Mouse (Mus musculus): ENCODE results near the gene Olfr983. TPM values are rescaled to one million over a fixed set of nuclear protein-coding genes. Genes with fewer than 3 reads are reported as not detected.

Gene Olfr983
- polyA plus RNA-seq, 1 experiment: not detected

GRCm38 (mm10) chr9:40073529-40073928 is 19.9 kb downstream of the Olfr983 start, which contains the start of gene Olfr982:
Olfr982 (plus strand) TSS chr9:40073829.
- TF ChIP-seq POLR2A (IDR thresholded peaks at IDR 0.05; ENCODE audit: extremely low read depth, insufficient read depth, low read length): no peak
- TF ChIP-seq CTCF (IDR thresholded peaks at IDR 0.05; ENCODE audit: extremely low read depth, insufficient read depth, low read length): no peak
- Histone ChIP-seq H3K4me1 (ENCODE audit: control insufficient read depth, insufficient read depth, low read length) (no peaks in the 10 kb centered on the region), H3K4me3 (ENCODE audit: insufficient read depth, low read length) (no peak within 1 kb of the TSS), H3K27ac (ENCODE audit: insufficient read depth, low read length) (no peak within 1 kb of the TSS)

- Histone ChIP-seq H3K27ac (ENCODE audit: insufficient read depth, low read length) (no peak overlapping the region), H3K4me1 (ENCODE audit: control insufficient read depth, insufficient read depth, low read length) (no peaks in the 10 kb centered on the region), H3K4me3 (ENCODE audit: insufficient read depth, low read length) (no peak overlapping the region)
- no peak for TF ChIP-seq CTCF (IDR thresholded peaks at IDR 0.05; ENCODE audit: extremely low read depth, insufficient read depth, low read length)
- TF ChIP-seq POLR2A (IDR thresholded peaks at IDR 0.05; ENCODE audit: extremely low read depth, insufficient read depth, low read length): no peak
These were observed 43.3 kb downstream of the Olfr983 start for GRCm38 (mm10) chr9:40050138-40050537.

Other genes with a start within 250 kb of the Olfr983 start
- not detected in 2 replicates for gene Olfr972, start 227.2 kb downstream of the Olfr983 start, polyA plus RNA-seq (2012; rRNA removed)
- gene Olfr229, start 186.3 kb downstream of the Olfr983 start, polyA plus RNA-seq (2012; rRNA removed): not detected in 2 replicates
- gene Olfr974, start 156.1 kb downstream of the Olfr983 start, polyA plus RNA-seq (2012; rRNA removed): not detected in 2 replicates
- gene Olfr975, start 141.5 kb downstream of the Olfr983 start, polyA plus RNA-seq (2012; rRNA removed): not detected in 2 replicates
- not detected in 2 replicates for gene Olfr976, start 132.5 kb downstream of the Olfr983 start, polyA plus RNA-seq (2012; rRNA removed)
- gene Olfr978, start 101.5 kb downstream of the Olfr983 start, polyA plus RNA-seq (2012; rRNA removed): not detected in 2 replicates
- not detected in 2 replicates for gene Olfr979, start 90.1 kb downstream of the Olfr983 start, polyA plus RNA-seq (2012; rRNA removed)
- gene Olfr980, start 84.0 kb downstream of the Olfr983 start, polyA plus RNA-seq (2012; rRNA removed): not detected in 2 replicates
- not detected in 2 replicates for gene Olfr981, start 72.1 kb downstream of the Olfr983 start, polyA plus RNA-seq (2012; rRNA removed)
- not detected in 2 replicates for gene Olfr982, start 19.8 kb downstream of the Olfr983 start, polyA plus RNA-seq (2012; rRNA removed)
- not detected in 2 replicates for gene Olfr984, start 20.6 kb upstream of the Olfr983 start, polyA plus RNA-seq (2012; rRNA removed)
- not detected in 2 replicates for gene Olfr985, start 36.6 kb upstream of the Olfr983 start, polyA plus RNA-seq (2012; rRNA removed)
- gene Tmem225, start 54.5 kb upstream of the Olfr983 start, polyA plus RNA-seq (2012; rRNA removed): not detected in 2 replicates
- not detected in 2 replicates for gene Olfr986, start 87.3 kb upstream of the Olfr983 start, polyA plus RNA-seq (2012; rRNA removed)
- 2.8 and 3.1 TPM in 2 replicates for gene Zfp202, start 98.7 kb upstream of the Olfr983 start, polyA plus RNA-seq (2012; rRNA removed)
- 50.5 and 66.4 TPM in 2 replicates for gene Scn3b, start 175.6 kb upstream of the Olfr983 start, polyA plus RNA-seq (2012; rRNA removed)

Measured in cortical plate, adult 2 months (tissue).